Mouse (Mus musculus): ENCODE measurements around the gene Rps12-ps3. TPM values are rescaled to one million over a fixed set of nuclear protein-coding genes. Genes with fewer than 3 reads are reported as not detected.

Gene Rps12-ps3
- total and polyA plus RNA-seq, 3 experiments, result 445 to 1,063 (median 681) TPM

DNA sequence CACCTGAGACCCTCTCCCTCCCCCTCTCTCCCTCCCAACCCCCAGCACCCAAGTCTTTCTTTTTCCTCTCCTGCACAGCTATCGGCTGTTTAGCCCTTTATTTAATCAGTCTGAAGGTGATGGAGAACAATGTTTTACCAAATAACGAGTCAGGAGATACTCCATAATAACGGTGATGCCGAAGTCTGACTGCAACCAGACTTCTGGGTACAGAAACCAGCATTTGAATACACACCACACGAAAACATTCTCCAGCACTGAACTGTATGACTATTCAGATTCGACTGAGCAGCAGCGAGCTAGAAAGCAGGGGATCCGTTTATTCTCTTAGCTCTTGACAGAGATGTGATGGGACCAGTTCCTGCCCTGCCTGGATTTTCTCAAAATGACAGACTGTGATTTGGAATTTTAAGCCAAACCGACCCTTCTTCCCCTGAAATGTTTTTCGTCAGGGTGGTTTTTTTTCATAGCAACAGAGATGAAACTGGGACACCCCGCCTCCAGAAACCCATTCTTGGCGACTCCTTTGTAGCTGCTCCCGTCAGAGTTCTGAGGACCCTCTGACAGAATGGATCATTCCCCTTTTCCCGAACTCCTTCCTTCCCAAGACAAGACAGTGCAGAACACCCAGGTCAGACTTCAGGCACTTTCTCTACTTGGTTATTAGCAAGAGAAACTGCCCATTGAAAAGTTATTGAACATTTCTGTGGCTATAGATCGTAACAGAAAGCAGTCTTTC, 29.2 kb downstream of the Rps12-ps3 start:
- no peak for DNase-seq

DNA sequence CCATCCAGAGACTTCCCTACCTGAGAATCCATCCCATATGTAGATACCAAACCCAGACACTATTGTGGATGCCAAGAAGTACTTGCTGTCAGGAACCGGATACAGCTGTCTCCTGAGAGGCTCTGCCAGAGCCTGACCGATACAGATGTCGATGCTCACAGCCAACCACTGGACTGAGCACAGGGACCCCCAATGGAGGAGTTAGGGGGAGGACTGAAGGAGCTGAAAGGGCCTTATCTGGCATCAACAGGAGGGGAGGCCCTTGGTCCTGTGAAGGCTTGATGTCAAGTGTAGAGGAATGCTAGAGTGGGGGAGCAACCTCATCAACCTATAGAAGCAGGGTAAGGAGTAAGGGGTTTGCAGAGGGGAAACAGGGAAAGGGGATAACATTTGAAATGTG, 30.7 kb downstream of the Rps12-ps3 start:
- DNase-seq, result no peak

DNA sequence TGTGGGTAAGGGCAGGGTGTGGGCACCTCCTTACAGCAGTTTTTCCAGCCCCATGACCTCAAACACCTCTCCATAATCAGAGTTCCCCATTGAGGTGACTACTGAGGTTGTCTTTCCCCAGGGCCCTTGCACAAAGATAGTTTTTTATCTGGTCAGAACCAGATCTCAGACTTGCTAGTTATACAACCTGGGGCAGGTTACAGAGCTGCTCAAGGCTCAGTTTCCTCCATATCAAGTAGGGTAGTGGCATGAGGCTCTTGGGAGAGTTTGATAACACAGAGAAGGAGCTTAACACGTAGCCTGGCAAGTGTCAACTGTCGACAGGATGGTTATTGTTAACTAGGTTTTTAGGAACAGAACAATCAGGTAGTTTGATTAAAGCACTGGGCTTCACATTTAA, 32.8 kb downstream of the Rps12-ps3 start:
- no peak for DNase-seq

DNA sequence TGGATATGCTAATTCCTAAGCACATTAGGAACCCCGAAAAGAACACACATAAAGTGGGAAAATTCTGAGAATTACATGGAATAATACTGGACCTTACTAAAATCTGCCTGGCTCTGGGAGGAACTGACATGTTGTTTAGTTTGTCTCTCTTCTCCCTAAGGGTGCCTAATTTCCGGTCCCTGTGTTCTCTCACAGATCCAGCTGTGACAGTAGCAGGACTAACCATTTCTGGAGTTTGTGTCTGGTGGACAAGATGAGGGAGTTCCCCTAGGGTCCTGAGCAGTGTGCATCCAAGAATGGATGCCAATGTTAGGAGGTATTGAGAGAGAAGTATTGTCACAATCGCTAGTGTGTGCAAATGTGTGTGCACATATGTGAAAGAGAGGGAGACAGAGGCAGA, 34.3 kb downstream of the Rps12-ps3 start:
- DNase-seq, result no peak

GRCm38 (mm10) chr19:59356843-59357595, 34.9 kb downstream of the Rps12-ps3 start:
- no peak for DNase-seq

DNA sequence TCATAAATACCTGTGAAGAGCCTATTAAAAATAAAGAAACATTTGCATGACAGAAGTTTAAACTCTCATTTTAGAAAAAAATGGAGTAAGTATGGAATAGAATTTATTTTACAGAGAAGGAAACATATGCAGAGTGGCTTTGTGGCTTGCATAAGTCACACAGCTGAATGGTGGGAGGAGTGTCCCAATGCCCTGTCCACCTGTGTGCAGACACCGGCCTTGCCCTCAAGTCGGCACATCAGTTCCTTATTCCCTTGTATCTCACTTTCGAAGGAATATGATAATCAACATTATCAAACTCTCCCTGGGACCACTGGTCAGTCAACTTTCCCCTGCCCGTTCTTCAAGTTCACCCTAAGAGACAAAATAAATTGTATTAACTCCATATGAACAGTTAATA, 35.8 kb downstream of the Rps12-ps3 start:
- DNase-seq, result no peak

- no peak for DNase-seq
Measured at GRCm38 (mm10) chr19:59359202-59359601, 37.1 kb downstream of the Rps12-ps3 start.

DNA sequence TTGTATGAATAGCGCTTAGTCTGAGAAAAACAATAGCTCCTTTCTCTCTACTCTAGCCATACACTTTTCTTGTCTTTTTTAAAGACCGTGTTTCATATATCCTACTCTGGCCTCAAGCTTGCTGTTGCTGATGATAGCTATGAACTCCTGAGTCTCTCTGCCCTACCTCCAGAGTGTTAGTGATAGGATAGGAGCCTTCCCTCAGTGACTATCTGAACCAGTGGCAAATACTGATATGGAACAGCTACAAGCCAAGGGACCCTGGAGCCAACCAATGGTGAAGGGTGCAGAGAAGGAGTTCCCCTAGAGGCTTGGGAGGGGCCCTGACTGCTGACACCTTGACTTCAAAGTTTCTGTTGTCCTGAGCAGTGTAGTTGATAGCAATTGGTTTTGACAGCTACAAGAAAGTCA, 38.4 kb downstream of the Rps12-ps3 start:
- DNase-seq, result no peak

GRCm38 (mm10) chr19:59362646-59363045, 40.6 kb downstream of the Rps12-ps3 start:
- DNase-seq, result no peak

GRCm38 (mm10) chr19:59363666-59364065, 41.6 kb downstream of the Rps12-ps3 start:
- no peak for DNase-seq

GRCm38 (mm10) chr19:59366724-59367123, 44.6 kb downstream of the Rps12-ps3 start:
- DNase-seq, result no peak

GRCm38 (mm10) chr19:59367892-59368291, 45.8 kb downstream of the Rps12-ps3 start:
- no peak for DNase-seq

DNA sequence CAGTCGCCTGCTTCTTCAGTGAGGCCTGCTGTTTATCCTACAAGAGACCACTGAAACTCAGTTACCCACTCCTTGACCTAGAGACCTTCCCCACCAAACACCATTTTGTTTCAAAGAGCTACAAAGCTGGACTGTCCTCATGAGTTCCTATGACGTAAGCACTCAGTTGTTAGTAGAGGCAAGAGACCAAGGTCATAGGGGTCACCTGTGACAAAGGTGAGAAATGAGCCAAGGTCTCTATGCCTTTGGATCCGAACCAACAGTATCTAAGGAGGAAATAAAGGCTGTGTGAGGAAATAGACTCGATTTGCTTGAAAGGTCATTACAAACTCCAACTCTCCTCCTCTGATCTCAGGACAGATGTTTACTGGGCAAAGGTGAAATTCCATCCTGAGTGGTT, 48.9 kb downstream of the Rps12-ps3 start:
- no peak for DNase-seq

Other genes starting within 250 kb of the Rps12-ps3 start
- 10 to 100 TPM; 19.8 to 20.5 TPM for gene Shtn1, start 246.2 kb upstream of the Rps12-ps3 start, total RNA-seq (2021)
- gene Shtn1, start 246.2 kb upstream of the Rps12-ps3 start, polyA plus RNA-seq (2012; rRNA removed), result 1.9 and 2.5 TPM in 2 replicates
- not detected for gene Vax1, start 152.2 kb upstream of the Rps12-ps3 start, total RNA-seq (2021)
- not detected in 2 replicates for gene Vax1, start 152.2 kb upstream of the Rps12-ps3 start, polyA plus RNA-seq (2012; rRNA removed)
- not detected for gene Kcnk18, start 103.1 kb upstream of the Rps12-ps3 start, total RNA-seq (2021)
- gene Kcnk18, start 103.1 kb upstream of the Rps12-ps3 start, polyA plus RNA-seq (2012; rRNA removed), result not detected in 2 replicates
- 10 to 100 TPM; 10.4 to 25.8 TPM for gene Slc18a2, start 61.4 kb upstream of the Rps12-ps3 start, total RNA-seq (2021)
- 4.3 and 8.7 TPM in 2 replicates for gene Slc18a2, start 61.4 kb upstream of the Rps12-ps3 start, polyA plus RNA-seq (2012; rRNA removed)
- 10 to 100 TPM; 32.1 to 33.7 TPM for gene Pdzd8, start 23.5 kb downstream of the Rps12-ps3 start, total RNA-seq (2021)
- gene Pdzd8, start 23.5 kb downstream of the Rps12-ps3 start, polyA plus RNA-seq (2012; rRNA removed), result 10.2 and 11.3 TPM in 2 replicates
- gene Emx2, start 136.1 kb downstream of the Rps12-ps3 start, total RNA-seq (2021), result under 1 TPM in 1 of 2 experiments, not detected in 1; 0.55 TPM
- gene Emx2, start 136.1 kb downstream of the Rps12-ps3 start, polyA plus RNA-seq (2012; rRNA removed), result 0.18 and 0.24 TPM in 2 replicates

All from adrenal gland, adult 2 months (tissue).